ENCODE assay signal across 8 mouse cellular contexts in genomic region chr11:34833318-34834086, GRCm38 (mm10). TPM values are rescaled to one million over a fixed set of nuclear protein-coding genes. Genes with fewer than 3 reads are reported as not detected.
A peak's percentile ranks its signal among the peaks of the same experiment; 100 is the strongest.
DNase-seq lines count a peak whose midpoint lies in the region; ATAC-seq lines count a peak whose summit lies in the region.

Gene Spdl1 (minus strand): TSS chr11:34833641.

- no peaks in the 10 kb centered on the region for H3K27me3 ChIP-seq in hindbrain, embryonic 12.5 days

- H3K36me3 ChIP-seq in hindbrain, embryonic 12.5 days: peaks cover 16% of the 10 kb centered on the region; the same call in 1 of the 2 replicates

- peak within 1 kb of the TSS; percentile 75 for H3K9ac ChIP-seq in hindbrain, embryonic 12.5 days

- peak within 1 kb of the TSS; percentile 76 for H3K4me3 ChIP-seq in hindbrain, embryonic 12.5 days

- peaks cover 13% of the 10 kb centered on the region for H3K4me1 ChIP-seq in hindbrain, embryonic 12.5 days

- under 1% methylated on average over 49 of the region's 49 CpGs for WGBS in hindbrain, embryonic 12.5 days

- ATAC-seq in hindbrain, embryonic 12.5 days (ENCODE audit: low FRiP score): peak; percentile 96

- DNase-seq in Muller cell, postnatal 12 days (ENCODE audit: inconsistent ontology term): peak; percentile 92
- DNase-seq in cerebellum, adult 9-11 months: peak; percentile 91
- DNase-seq in frontal cortex, adult 2 months (ENCODE audit: extremely low spot score in 1 of 2, low spot score in 1 of 2): peak; percentile 90 to 98
- DNase-seq in layer of hippocampus, postnatal 14 days (ENCODE audit: low spot score in 2 of 2): peak; percentile 95
- DNase-seq in lung, postnatal 14 days: peak; percentile 98
- DNase-seq in retina, adult 2 months (ENCODE audit: low read depth, low spot score): peak; percentile 87
- DNase-seq in thymus, postnatal 36 days: peak; percentile 96

- peak within 1 kb of the TSS; percentile 60 for H3K4me2 ChIP-seq in hindbrain, embryonic 12.5 days (replicated peaks)

- H3K27ac ChIP-seq in hindbrain, embryonic 12.5 days: peak within 1 kb of the TSS; percentile 64; the same call in 1 of the 2 replicates

- no peaks in the 10 kb centered on the region for H3K9me3 ChIP-seq in hindbrain, embryonic 12.5 days (replicated peaks)

RNA-seq across cellular contexts. Expression of gene Spdl1, which starts in this region (rescaled TPM):
- 0.28 and 0.67 TPM in 2 replicates for polyA plus RNA-seq in frontal cortex, adult 2 months (2012; rRNA removed)
- polyA plus RNA-seq in hindbrain, embryonic 12.5 days (2016; fragmentation: Nextera tagmentation; extraction: Ambion mirVana): 15.4 and 15.9 TPM in 2 replicates
- total RNA-seq in layer of hippocampus, postnatal 14 days (2021): 1 to 10 TPM in 1 of 2 experiments, under 1 TPM in 1; 0.88 to 1.0 TPM

Comparison
In these comparisons a context has a peak if more than half of its experiments do, and no peak if none do; other contexts are left out.
1. Peak in every context shown above with its lines: DNase-seq, ATAC-seq, H3K4me3 ChIP-seq and H3K27ac ChIP-seq.
2. Peak in DNase-seq in frontal cortex, adult 2 months; RNA of the gene not detected or under 1 TPM.